Mouse (Mus musculus): ENCODE measurements around the gene Raf1. TPM values are rescaled to one million over a fixed set of nuclear protein-coding genes. Genes with fewer than 3 reads are reported as not detected.
"Not testable (repeated sequence)": the region's sequence is repeated elsewhere in the genome, so short reads cannot be mapped to it uniquely, and the experiment has no call there.

The Raf1 gene
- total RNA-seq, 2 experiments from 2014 or later: 78.5 to 79.3 TPM

DNA sequence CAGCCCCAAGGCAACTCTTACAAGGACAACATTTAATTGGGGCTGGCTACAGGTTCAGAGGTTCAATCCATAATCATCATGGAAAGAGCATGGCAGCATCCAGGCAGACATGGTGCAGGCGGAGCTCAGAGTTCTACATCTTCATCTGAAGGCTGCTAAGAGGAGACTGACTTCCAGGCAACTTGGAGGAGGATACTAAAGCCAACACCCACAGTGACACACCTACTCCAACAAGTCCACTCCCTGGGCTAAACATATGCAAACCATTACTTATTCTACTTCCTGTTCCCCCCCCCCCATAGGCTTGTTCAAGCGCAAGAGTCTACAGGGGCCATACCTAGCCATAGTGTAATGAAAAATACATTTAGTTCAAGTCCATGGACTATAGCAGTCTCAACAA, 7.8 kb upstream of the Raf1 start:
- DNase-seq (ENCODE audit: low spot score in 2 of 2): no peak

DNA sequence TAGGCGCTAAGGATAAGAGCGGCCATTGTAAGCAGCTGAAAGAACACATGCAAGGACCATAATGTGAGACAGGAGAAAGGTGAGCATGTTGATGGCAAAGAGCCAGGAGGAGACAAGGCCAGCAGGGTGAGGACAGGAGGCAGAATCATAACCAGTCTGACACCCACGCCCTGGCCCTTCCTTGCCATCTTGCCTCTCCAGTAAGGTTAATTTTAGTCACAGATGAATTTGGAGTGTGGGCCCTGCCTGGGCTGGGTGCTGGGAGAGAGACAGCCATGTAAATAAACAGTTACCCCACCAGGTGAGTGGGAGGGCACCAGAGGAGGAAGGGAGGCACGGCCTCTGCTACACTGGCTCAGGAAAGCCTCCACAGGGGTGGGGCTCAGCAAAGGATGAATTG, 4.6 kb upstream of the Raf1 start:
- DNase-seq (ENCODE audit: low spot score in 2 of 2): no peak

DNA sequence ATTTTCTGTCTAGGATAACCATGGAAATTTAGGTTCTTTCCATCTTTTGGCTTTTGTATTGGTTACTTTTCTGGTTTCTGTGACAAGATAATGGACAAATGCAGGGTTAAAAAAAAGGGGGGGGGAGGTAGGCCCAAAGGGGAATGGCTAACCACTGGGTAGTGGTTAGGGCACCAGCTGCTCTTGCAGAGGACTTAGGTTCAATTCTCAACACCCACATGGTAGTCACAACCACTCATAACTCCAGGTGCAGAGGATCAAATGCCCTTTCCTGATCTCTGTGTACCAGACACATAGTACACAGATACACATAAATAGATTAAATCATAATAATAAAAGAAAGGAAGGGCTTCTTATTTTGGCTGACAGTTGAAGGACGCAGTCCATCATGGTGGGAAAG, 1.6 kb upstream of the Raf1 start:
- DNase-seq (ENCODE audit: low spot score in 2 of 2): no peak

DNA sequence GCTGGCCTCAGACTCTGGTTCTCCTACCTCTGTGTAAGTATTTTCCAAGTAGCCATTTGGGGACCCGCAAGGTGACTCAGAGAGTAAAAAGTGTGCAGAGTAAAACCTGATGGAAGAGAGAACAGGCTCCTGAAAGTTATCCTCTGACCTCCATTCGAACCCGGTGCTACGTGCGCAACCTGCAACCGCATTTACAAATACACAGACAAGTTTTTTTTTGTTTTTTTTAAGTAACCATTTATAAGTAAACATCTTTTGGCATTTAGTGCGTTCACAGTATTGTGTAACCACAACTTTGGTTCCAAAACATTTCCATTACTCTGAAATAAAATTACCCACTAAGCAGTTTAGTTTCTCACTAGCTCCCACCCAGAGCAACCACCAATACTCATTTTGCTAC, 1.0 kb upstream of the Raf1 start:
- no peak for DNase-seq (ENCODE audit: low spot score in 2 of 2)

DNA sequence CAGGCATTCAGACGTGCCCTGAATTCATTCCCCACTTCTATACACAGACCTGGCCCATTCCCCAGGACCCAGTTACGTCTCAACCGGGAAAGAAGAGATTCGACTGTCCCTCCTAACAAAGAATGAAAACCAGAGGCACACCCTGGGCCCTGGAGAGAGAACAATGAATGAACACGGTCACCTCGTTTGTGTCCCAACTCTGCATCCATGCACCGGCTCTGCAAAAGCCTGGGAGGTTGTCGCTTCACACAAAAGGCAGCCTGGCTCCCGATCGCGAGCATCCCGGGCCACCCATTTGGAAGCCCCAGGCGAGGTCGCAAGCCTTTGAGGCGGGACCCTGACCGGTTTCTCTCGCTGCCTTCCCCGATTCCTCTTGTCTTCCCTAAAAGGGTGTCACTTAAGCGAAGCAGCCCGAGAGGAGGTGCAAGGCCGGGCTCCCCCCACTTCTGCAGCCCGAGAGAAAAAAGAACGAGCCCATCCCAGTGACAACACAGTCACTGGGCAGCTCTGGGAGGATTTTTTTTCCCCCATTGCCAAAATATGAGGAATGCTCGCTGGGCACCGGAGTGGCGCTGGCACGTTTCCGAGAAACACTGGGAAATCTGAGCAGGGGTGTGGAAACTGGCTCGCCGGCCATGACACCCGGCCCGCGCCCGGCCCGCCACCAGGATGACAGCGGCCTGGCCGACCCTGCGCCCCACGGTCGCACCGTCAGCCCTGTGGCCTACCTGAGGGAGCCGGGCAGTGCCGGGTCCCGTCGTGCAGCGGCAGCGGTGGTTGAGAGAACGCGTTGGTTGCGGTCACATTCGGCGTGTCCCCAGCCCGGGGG, 713 bp downstream of the Raf1 start:
- DNase-seq (ENCODE audit: low spot score in 2 of 2): peak; percentile 55 to 69

DNA sequence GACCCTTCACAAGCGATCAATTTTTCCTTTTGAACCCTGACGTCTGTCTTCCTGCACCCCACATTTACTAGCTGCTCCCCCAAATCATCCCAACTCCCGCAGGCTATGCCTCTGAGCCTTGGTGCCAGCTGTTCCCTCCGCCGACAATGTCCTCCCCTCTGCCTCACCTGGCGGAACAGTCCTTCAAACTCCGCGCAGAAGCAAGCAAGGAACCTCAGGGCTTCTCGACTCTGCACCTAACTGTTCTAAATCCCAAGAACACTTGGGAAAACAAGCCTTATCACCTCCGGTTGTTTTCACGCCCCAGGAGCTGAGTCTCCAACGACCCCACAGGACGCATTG, 1.3 kb downstream of the Raf1 start:
- peak in 1 of 2 experiments; percentile 19 for DNase-seq (ENCODE audit: low spot score in 2 of 2)

DNA sequence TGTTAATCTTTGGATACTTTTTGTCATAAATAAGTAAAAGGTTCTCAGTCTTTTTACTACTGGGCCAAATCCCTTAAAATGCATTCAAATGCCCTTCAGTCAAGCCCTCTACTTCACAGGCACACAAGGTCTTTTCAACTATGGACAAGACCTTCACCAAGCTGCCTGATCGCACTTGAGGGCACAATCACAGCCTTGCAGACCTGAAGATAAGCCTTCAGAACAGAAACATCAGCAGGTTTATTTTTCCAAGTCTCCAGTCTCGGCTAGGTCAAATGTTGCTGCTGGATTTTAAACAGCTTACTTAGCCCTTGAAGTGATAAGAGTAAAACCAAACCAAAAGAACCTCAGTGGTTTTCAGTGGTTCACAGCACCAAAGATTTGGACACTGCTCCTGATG, 2.1 kb downstream of the Raf1 start:
- DNase-seq (ENCODE audit: low spot score in 2 of 2): no peak

DNA sequence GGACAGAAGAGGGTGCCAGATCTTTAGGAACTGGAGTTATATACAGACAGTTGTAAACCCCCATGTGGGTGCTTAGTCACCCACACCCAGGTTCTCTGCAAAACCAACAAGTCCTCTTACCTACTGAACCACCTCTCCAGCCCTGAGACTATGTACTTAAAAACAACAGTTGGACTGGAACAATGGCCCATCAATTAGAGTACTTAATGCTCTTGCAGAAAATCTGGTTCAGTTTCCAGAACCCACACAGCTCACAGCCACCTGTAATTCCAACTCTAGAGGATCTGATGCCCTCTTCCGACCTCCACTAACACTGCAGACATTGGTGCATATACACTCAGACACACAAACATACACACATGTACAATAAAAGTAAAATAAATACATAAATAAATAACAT, 3.7 kb downstream of the Raf1 start:
- DNase-seq (ENCODE audit: low spot score in 2 of 2): no peak

DNA sequence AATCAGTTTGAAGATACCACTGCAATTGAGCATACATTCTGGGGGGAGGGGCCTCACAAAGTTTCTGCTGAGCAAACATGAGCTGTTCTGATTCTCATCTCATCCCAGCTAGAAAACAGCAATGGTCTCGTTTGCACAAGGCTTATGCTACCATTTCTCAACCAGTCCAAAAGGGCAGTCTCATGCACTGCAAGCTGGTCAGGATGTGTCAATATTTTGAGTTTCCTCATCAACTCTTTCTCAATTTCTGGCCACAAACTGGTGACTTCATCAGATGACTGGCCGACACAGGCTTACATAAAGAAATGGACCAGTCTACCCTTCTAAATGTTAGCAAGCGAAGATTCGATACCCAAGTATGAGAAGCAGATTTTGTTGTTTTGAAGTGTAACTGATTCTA, 9.8 kb downstream of the Raf1 start:
- no peak for DNase-seq (ENCODE audit: low spot score in 2 of 2)

DNA sequence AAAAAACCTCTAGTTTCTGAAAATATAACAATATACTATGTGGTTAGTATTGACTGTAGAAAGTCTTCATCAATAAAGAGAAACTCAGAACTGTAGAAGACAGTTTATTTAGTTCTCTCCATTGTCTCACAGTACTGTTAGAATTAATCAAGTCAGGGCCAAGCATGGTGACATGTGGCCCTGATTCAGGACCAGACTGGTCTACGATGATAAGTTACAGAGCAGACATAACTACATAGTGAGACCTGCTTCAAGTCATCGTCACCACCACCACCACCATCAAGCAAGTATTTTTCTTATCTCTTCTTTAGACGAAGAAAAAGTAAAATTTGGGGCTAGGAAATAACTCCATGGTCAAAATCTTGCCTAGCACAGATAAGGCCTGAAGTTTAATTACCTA, 12.2 kb downstream of the Raf1 start:
- DNase-seq (ENCODE audit: low spot score in 2 of 2): no peak

DNA sequence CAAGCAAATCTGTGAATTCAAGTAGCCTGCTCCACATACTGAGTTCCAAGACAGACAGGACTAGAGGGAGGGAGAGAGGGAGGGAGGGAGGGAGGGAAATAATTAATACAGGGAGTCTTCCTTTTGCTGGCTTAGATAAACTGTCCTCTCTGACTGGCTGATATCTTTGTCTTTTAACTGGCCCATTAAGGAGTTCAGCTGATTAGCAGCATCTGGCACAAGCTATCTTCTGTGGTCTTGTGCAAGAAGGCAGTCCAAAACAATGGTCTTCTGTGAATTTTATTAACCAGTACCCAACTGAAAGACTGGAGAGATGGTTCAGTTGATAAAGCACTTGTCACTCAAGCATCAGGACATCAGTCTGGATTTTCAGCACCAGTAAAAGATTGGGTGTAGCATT, 17.6 kb downstream of the Raf1 start:
- DNase-seq (ENCODE audit: low spot score in 2 of 2): no peak

DNA sequence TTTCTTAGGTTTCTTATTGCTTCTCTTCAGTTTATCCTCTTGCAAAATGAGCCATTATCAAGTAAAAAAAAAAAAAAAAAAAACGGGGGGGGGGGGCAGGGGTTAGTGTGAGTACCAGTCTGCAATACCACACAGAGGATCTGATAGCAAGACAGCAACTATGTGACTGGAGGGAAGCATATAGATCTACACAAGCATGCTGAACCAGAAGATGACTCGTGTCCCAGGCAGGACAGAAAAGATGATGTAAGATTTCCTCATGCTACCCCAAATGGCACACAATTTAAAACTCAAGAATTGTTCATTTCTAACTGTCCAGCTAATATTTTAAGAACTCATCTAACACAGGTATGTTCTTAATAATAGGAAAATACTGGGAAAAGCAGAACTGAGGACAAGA, 22.5 kb downstream of the Raf1 start:
- no peak for DNase-seq (ENCODE audit: low spot score in 2 of 2)

DNA sequence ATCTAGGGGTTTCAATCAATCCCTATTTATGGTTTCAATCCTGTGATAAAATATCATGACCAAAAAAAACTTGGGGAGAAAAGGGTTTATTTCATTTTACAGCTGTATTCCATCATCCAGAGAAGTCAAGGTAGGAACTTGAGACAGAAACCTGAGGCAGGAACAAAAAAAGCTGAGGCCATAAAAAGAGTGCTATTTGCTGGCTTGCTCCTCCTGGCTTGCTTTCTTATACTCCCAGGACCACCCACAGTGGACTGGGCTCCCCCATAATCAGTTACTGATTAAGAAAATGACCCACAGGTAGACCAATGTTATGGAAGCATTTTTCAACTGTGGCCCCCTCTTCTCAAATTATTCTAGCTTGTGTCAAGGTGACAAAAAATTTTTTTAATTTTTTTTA, 24.7 kb downstream of the Raf1 start:
- DNase-seq (ENCODE audit: low spot score in 2 of 2): no peak

DNA sequence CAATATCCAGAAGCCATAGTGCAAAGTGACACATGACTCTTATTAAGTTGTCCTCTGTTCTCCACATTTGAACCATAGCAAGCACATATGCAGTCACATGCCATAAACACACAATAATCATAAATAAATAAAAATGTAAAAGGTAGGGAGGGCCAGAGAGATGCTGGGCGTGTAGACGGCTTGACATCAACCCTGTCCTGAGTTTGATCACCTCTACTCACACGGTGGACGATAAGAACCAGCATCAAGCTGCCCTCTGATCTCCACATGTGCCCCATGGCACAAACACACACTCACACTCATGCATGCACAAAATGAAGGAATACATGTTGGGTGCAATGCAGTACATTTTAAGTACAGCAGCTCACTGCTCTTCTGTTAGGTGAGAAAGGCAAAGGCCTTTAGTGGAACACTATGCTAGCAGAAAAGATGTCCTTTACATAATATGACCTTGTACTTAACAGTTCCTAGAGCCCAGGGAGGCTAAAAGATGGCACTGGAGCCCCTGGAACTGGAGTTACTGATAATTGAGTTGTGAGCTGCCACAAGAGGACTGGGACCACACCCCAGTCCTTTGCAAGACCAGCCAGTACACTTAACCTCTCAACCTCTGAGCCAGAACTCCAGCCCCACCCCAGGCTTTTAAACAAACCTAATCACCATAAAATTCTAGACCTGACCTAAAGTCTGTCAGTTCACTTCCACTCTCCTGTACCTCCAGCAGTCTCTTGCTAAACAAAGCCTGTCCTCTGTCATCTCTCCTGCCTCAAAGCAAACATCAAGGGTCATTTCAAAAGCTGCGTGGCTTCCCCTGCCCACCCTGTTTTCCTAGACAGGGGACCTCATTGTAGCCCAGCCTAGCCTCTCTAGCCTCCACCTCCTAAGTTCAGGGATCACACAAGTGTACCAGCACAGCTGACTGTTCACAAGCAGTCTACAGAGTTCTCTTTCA, 25.7 kb downstream of the Raf1 start:
- DNase-seq (ENCODE audit: low spot score in 2 of 2): no peak

DNA sequence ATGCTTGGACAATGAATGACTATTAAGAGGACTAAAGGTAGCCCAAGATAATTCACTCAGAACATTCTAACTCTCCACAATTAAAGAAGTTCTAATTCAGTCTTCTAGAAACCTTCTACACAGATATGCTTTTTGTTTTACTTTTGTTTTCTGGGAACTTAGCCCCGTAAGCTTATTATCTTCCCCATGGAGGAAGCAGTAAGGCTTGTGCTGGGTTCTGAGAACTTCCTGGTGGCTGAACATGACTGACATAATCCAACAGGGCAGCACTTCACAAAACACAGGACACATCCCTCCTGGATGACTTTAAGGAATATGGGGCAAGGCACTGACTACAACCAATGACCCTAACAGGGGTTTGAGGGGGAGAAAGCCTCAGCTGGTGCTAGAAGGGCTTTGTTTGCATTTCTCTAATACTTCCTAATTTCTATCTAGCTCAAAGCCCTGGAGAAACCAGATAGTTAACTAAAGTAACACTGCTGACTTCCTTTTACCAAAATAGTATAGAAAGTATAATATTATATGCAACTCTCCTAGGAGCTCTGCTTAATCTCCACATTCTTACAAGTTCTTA, 26.6 kb downstream of the Raf1 start:
- no peak for DNase-seq (ENCODE audit: low spot score in 2 of 2)

DNA sequence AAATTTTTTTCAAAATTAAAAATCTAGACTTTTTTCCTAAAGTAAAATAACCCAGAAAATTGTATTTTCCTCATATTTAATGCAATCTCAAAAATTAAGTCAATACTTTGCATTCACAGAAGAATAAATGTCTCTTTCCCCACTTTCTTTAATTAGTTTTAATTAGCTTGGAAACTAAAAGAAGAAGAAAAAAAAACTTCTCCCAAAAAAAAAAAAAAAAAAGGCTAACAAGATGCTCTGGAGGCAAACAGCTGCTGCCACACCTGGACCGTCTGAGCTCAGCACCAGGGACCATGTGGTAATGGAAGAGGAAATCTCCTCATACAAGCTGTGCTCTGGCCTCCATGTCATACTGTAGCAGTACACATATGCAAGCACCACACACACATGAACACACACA, 33.1 kb downstream of the Raf1 start:
- no peak for DNase-seq (ENCODE audit: low spot score in 2 of 2)

DNA sequence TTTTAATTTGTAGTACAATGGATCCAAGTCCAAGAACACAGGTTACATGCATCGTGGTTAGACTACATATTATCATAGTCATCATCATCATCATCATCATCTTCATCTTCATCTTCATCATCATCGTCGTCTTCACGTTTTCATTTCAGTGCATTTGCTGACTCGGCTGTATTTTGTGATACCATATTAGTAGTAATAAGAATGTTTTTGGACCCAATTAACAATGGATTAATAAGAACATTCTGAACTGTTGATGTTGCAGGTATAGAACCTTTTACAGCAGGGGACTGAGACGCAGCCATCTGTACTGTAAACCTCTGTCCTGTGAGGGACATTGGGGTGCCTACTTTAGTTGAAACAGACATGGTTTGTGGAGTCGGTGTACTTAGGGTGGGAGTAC, 38.2 kb downstream of the Raf1 start:
- not testable (repeated sequence) for DNase-seq (ENCODE audit: low spot score in 2 of 2)

DNA sequence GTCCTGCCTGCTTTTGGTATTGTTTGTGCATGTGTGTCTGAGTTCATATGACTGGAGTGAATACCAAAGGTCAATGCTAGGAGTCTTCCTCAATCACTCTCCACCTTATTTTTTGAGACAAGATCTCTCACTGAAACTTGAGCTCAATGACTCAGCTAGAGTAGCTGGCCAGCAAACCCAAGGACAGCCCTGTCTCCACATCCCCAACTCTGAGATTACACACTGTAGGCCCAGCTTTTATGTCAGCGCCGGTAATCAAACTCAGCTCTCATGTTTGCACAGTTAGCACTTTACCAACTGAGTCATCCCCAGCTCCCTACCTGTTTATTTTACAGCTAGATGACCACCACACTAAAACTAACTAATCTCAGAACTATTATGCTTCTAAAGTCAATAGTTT, 42.4 kb downstream of the Raf1 start:
- no peak for DNase-seq (ENCODE audit: low spot score in 2 of 2)

DNA sequence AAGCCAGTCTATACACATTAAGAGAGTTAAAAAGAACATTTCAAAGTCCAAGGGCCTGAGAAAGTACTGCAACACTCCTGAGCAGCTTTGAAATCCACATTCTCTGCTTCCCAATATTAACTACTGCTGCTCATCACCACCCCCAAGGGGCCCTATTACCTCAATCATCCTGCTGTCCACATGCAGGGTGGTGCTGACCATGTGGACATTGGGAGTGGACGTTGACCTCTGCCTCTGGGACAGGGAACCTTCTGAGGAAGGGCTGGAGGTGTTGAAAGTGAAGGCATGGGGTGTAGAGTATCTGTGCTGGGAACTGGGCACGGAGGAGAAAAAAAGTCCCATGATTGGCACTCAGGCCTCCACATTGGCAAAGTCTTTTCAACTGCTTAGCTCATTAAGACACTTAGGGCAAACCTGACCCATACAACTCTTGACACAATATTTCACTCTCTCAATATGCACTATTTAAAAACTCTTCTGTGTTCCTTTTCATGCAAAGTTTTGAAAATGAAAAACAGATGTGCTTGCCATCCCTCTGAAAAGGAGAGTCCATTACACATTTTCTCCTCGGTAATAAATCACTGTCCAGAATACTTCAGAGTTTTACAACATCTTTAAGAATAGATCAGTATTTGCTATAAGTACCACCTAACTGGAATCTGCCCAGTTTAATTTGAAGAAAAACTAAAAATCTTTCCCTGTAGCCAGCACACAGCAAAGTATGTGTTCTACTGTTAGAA, 45.2 kb downstream of the Raf1 start:
- no peak for DNase-seq (ENCODE audit: low spot score in 2 of 2)

DNA sequence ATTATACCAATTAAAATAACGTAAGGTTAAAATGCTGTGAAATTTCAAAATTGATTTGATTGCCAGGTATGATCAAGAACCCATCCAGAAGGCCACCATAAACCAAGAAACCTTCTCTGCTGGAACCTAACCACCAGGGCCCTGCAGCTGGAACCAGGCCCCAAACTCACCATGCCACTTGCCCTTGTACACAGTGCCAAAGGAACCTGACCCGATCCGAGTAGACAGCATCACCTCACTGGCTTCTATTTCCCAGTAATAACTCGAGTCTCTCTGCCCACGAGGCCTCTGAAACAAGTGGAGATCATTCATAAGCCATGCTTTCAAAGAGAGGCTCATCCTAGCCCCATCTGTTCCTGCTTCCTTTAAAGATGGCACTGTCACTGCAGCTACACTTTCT, 50.3 kb downstream of the Raf1 start:
- no peak for DNase-seq (ENCODE audit: low spot score in 2 of 2)

DNA sequence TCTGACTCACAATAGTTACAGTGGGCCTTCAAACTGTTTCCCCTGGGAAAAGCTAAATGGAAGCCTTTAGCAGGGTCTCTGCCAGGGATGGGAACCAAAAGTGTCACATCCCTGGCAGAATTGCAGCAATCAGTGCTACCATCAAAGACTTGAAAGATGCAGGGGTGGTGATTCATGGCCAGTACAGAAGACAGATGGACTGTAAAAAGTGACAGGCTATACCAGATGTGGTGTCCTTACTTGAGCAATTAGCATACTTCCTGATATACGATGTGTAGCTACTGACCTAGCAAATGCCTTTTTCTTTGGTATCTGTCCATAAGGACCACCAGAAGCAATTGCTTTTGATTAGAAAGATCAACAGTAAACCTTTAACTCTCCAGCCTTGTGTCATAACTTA, 55.5 kb downstream of the Raf1 start:
- DNase-seq (ENCODE audit: low spot score in 2 of 2): no peak

DNA sequence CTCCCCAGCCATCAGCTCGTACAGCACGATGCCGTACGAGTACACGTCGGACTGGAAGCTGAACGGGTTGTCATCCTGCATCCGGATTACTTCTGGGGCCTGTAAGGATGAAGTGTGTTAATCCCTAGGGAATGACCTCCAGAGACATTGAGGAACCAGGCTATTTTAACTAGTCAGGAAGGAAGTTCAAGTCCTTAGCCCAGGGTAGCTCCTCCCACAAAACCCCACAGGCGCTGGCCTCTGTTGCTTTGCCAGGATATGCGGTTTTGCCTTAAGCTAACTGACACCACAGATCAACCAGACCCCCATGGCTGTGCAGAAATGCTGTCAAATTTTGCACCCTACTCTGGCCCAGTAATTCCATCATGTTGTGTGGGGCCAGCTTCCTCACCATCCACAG, 56.6 kb downstream of the Raf1 start:
- DNase-seq (ENCODE audit: low spot score in 2 of 2): no peak
